Mouse (Mus musculus) lung, embryonic 16.5 days (tissue): ENCODE measurements around the gene Prdm16. TPM values are rescaled to one million over a fixed set of nuclear protein-coding genes. Genes with fewer than 3 reads are reported as not detected.

Experiments
- ATAC-seq: fragments of 200-750 bp; cut with Nextera tagmentation; 2 replicates; pipeline ENCODE4 v1.8.0; 2017; ENCODE audit warnings: low read depth, mild to moderate bottlenecking, moderate library complexity
- H3K27ac ChIP-seq: fragments of 300-500 bp; sonication (generic); 2 replicates; pipeline ENCODE4 v1.5.1; 2014; ENCODE audit warnings: mild to moderate bottlenecking, control low read depth, low read length
- H3K27me3 ChIP-seq: fragments of 300-500 bp; sonication (generic); 2 replicates; pipeline ENCODE4 v1.6.1; 2014; ENCODE audit warnings: low read depth, low read length, mixed read lengths; ENCODE audit not compliant: control insufficient read depth, insufficient read depth
- H3K36me3 ChIP-seq: fragments of 300-500 bp; sonication (generic); 2 replicates; pipeline ENCODE4 v1.6.1; 2014; ENCODE audit warnings: low read length; ENCODE audit not compliant: control insufficient read depth, insufficient read depth
- H3K4me1 ChIP-seq: fragments of 300-500 bp; sonication (generic); replicated peaks from 2 replicates; pipeline ENCODE4 v1.6.1; 2014; ENCODE audit warnings: low read length, mixed read lengths; ENCODE audit not compliant: control insufficient read depth, insufficient read depth
- H3K4me2 ChIP-seq: fragments of 300-500 bp; sonication (generic); 2 replicates; pipeline ENCODE4 v1.6.1; 2014; ENCODE audit warnings: low read depth, low read length, control low read depth
- H3K4me3 ChIP-seq: fragments of 300-500 bp; sonication (generic); 2 replicates; pipeline ENCODE4 v1.5.1; 2014; ENCODE audit warnings: mild to moderate bottlenecking, low read length, control low read depth
- H3K9ac ChIP-seq: fragments of 300-500 bp; sonication (generic); 2 replicates; pipeline ENCODE4 v1.6.1; 2014; ENCODE audit warnings: low read length, control low read depth
- H3K9me3 ChIP-seq: fragments of 300-500 bp; sonication (generic); 2 replicates; pipeline ENCODE4 v1.6.1; 2016; ENCODE audit warnings: low read length; ENCODE audit not compliant: control insufficient read depth
- WGBS: fragments of 180-500 bp; shearing (Covaris S2); extraction: QIAGEN DNeasy Blood & Tissue Kit; methylation state at CpG from one replicate; pipeline ENCODE4 v1.1.7; 2014; 5-methylcytosine and 5-hydroxymethylcytosine counted together
- polyA plus RNA-seq: library from polyadenylated mRNA; unstranded; fragments of >200 nt; fragmentation: Nextera tagmentation; extraction: Ambion mirVana; gene quantifications from 2 replicates; pipeline ENCODE4 v1.2.1, GENCODE M21; 2015

The Prdm16 gene
- polyA plus RNA-seq, 1 experiment from 2014 or later: 25.2 TPM

GRCm38 (mm10) chr4:154394123-154394722 lies 242.4 kb downstream of the Prdm16 start:
- Histone ChIP-seq H3K4me2 (no peak overlapping the region), H3K9me3 (no peaks in the 10 kb centered on the region), H3K4me3 (no peak overlapping the region), H3K27me3 (no peaks in the 10 kb centered on the region), H3K36me3 (no peaks in the 10 kb centered on the region), H3K27ac (no peak overlapping the region), H3K9ac (no peak overlapping the region), H3K4me1 (peaks cover 14% of the 10 kb centered on the region; the same call in 1 of the 2 replicates)
- WGBS: 55% methylated on average over 7 of the region's 7 CpGs
- no peak for ATAC-seq

GRCm38 (mm10) chr4:154393196-154394122 lies 243.2 kb downstream of the Prdm16 start:
- peaks cover 14% of the 10 kb centered on the region; the same call in 1 of the 2 replicates for H3K4me1 ChIP-seq
- no peaks in the 10 kb centered on the region for H3K27me3 ChIP-seq
- no peak overlapping the region for H3K9ac ChIP-seq
- ATAC-seq: peak; percentile 30; the same call in 1 of the 2 replicates
- no peak overlapping the region for H3K4me3 ChIP-seq
- H3K4me2 ChIP-seq: no peak overlapping the region
- no peaks in the 10 kb centered on the region for H3K36me3 ChIP-seq
- no peaks in the 10 kb centered on the region for H3K9me3 ChIP-seq
- 19% methylated on average over 18 of the region's 18 CpGs for WGBS
- no peak overlapping the region for H3K27ac ChIP-seq

DNA sequence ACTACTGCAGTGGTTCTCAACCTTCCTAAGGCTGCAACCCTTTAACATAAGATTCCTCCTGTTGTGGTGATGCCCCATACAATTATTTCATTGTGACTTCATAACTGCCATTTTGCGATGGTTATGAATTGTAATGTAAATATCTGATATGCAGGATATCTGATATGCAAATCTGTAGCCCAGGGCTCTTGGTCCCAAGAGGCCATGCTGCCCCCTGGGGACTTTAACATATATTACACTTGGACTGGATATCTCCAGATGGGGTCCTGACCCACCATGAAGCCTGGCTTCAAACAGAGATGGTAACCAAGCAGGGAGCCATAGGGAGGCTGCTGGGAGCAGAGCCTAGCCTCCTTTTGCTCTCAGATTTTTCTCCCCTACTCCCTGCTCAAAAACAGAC lies 244.0 kb downstream of the Prdm16 start:
- H3K9ac ChIP-seq: no peak overlapping the region

DNA sequence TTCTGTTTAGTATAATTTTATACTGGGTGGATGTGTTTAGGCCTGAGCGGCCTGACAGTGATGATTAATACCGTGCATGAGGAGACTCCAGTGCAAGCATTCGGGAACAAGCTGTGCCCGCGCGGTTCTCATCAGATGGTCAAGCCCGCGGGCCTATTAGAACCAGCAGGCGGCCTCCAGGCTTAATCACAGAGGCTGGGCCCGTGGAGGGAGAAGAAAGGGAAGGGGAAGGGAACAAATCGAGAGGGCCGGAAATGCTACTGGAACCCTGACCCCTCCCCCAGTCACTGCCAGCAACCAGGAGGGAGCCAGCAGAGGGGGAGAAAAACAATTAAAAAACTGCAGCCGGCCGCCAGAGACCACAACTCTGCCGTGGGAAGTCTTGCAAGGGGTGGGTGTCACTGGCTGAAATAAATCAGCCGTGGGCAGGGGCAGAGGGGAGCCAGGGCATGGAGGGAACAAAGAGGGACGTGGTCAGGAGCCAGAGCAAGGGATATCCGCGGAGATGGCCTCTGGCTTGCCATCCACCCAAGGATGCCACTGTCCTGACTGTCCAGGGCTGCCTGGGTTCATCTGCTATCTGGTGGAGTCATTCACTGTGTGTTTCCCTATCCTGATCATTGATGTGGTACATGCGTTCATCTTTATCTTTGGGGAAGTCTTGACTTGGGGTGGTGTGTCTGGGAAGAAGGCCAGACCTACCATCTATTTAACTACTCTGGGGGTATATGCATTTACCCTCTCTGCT lies 246.2 kb downstream of the Prdm16 start:
- Histone ChIP-seq H3K9me3 (no peaks in the 10 kb centered on the region), H3K27ac (no peak overlapping the region; the same call in 1 of the 2 replicates), H3K27me3 (no peaks in the 10 kb centered on the region), H3K4me1 (peaks cover 23% of the 10 kb centered on the region), H3K4me3 (no peak overlapping the region), H3K4me2 (no peak overlapping the region), H3K9ac (peak overlapping the region; percentile 49; the same call in 1 of the 2 replicates), H3K36me3 (no peaks in the 10 kb centered on the region)
- peak; percentile 65 for ATAC-seq
- WGBS: 26% methylated on average over 20 of the region's 20 CpGs

More for the DNA sequence above, 244.0 kb downstream of the Prdm16 start:
- no peak overlapping the region for H3K4me3 ChIP-seq
- no peak overlapping the region for H3K4me2 ChIP-seq
- no peak overlapping the region for H3K27ac ChIP-seq
- peaks cover 14% of the 10 kb centered on the region; the same call in 1 of the 2 replicates for H3K4me1 ChIP-seq
- 30% methylated on average over 1 of the region's 1 CpGs for WGBS
- H3K36me3 ChIP-seq: no peaks in the 10 kb centered on the region
- no peaks in the 10 kb centered on the region for H3K27me3 ChIP-seq
- H3K9me3 ChIP-seq: no peaks in the 10 kb centered on the region
- ATAC-seq: no peak

- no peak for ATAC-seq
- H3K4me1 ChIP-seq: peaks cover 27% of the 10 kb centered on the region
- H3K36me3 ChIP-seq: no peaks in the 10 kb centered on the region
- H3K4me3 ChIP-seq: no peak overlapping the region
- no peak overlapping the region for H3K9ac ChIP-seq
- H3K27ac ChIP-seq: peak overlapping the region; percentile 15; the same call in 1 of the 2 replicates
- H3K9me3 ChIP-seq: no peaks in the 10 kb centered on the region
- no peak overlapping the region for H3K4me2 ChIP-seq
- H3K27me3 ChIP-seq: no peaks in the 10 kb centered on the region
- 84% methylated on average over 2 of the region's 2 CpGs for WGBS
These were observed 247.0 kb downstream of the Prdm16 start for GRCm38 (mm10) chr4:154389641-154390040.

DNA sequence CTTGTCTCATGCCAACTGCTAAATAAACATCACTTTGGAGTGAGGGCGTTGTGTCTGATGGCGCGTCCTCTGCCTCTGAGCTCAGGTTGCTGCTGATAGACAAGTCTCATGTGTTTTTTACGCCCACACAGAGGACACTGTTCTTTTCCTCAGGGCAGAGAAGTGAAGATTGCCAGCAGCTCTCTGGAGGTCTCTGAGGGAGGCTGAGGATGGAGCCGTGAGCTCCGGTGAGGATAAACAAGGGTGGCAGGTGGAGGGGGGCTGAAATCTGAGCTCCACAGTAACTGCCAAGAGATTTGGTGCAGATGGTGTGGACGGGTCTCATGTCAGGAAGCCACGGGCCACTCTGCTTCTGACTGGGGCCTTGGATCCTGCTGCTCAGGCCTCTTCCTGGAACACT lies 249.9 kb downstream of the Prdm16 start:
- Histone ChIP-seq H3K9ac (no peak overlapping the region; the same call in 1 of the 2 replicates), H3K4me2 (no peak overlapping the region), H3K27ac (no peak overlapping the region), H3K4me3 (no peak overlapping the region), H3K9me3 (no peaks in the 10 kb centered on the region), H3K27me3 (no peaks in the 10 kb centered on the region), H3K4me1 (peaks cover 20% of the 10 kb centered on the region), H3K36me3 (no peaks in the 10 kb centered on the region)
- no peak for ATAC-seq
- WGBS: 28% methylated on average over 8 of the region's 8 CpGs

GRCm38 (mm10) chr4:154385918-154386317 lies 250.8 kb downstream of the Prdm16 start:
- H3K4me3 ChIP-seq: no peak overlapping the region

GRCm38 (mm10) chr4:154385208-154385607 lies 251.5 kb downstream of the Prdm16 start:
- ATAC-seq: no peak

More at GRCm38 (mm10) chr4:154385918-154386317, 250.8 kb downstream of the Prdm16 start:
- Histone ChIP-seq H3K4me2 (no peak overlapping the region), H3K27me3 (no peaks in the 10 kb centered on the region), H3K4me1 (peaks cover 20% of the 10 kb centered on the region), H3K9me3 (no peaks in the 10 kb centered on the region), H3K9ac (no peak overlapping the region), H3K36me3 (no peaks in the 10 kb centered on the region), H3K27ac (no peak overlapping the region)
- no peak; the same call in 1 of the 2 replicates for ATAC-seq
- WGBS: 26% methylated on average over 2 of the region's 2 CpGs

More at GRCm38 (mm10) chr4:154385208-154385607, 251.5 kb downstream of the Prdm16 start:
- Histone ChIP-seq H3K4me1 (peaks cover 13% of the 10 kb centered on the region), H3K4me3 (no peak overlapping the region), H3K9me3 (no peaks in the 10 kb centered on the region), H3K27me3 (no peaks in the 10 kb centered on the region), H3K27ac (no peak overlapping the region), H3K4me2 (no peak overlapping the region), H3K9ac (no peak overlapping the region), H3K36me3 (no peaks in the 10 kb centered on the region)
- WGBS: 50% methylated on average over 8 of the region's 8 CpGs
